Mouse (Mus musculus) kidney, adult 18-20 months (tissue): Measurements from ENCODE around the gene Btnl1.

ENCODE experiments used
- DNase-seq: peaks from one replicate; pipeline ENCODE4 v3.0.0; 2021

Btnl1 gene

GRCm38 (mm10) chr17:34386656-34387055 is 9.7 kb downstream of the Btnl1 start:
- DNase-seq = no peak

DNA sequence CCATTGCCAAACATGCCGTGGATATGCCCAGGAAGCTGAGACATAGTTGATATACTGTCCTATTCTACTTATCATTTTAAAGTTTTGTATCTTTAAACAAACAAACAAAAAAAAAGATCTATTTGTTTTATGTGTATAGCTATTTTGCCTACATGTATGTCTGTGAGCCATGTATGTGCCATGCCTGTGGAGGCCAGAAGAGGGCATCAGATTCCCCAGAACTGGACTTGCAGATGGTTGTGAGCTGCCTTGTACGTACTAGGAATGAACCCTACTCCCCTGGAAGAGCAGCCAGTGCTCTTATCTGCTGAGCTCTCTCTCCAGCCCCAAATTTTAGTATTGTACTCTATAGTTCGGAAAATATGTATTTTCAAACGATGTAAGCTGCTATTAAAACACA is 11.6 kb downstream of the Btnl1 start:
- DNase-seq = peak; percentile 63

- DNase-seq = no peak
Observed at GRCm38 (mm10) chr17:34391507-34391906, 14.6 kb downstream of the Btnl1 start.

DNA sequence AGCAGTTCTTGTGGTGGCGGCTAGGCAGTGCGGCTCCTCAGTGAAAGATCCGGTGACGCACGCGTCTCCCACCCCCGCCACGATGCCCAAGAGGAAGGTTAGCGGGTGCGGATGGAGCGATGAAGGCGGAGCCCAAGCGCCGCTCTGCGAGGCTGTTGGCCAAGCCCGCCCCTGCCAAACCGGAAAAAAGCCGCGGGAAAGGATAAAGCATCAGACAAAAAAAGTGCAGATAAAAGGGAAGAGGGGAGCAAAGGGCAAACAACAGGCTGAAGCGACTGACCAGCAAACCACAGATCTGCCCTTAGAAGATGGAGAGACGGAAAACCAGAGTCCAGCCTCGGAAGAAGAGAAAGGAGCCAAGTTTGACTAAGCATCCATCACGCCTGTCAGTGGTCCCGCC is 15.4 kb downstream of the Btnl1 start:
- DNase-seq = peak; percentile 29

DNA sequence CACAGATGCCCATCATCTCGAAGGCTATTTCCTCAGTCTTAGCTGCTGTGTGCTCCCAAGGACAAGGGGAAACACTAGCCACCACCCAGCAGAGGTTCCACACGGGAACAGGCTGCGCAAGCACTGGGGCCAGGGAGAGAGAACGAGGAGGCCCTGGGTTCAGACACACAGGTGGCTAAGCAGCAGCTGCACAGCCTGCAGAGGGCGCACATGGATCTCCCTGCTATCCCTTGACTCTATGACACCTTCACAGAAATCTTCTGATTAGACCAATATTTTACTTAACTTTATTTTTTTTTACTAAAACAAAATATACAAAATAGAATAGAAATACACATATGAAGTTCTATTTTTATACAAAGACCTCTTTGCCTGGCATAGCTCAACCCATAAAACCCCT is 20.4 kb downstream of the Btnl1 start:
- no peak for DNase-seq

- DNase-seq = no peak
Observed at GRCm38 (mm10) chr17:34398058-34398710, 21.3 kb downstream of the Btnl1 start.

GRCm38 (mm10) chr17:34398711-34399393 is 21.9 kb downstream of the Btnl1 start, which contains the start of gene BC051142:
Gene BC051142, plus strand, starts transcription at chr17:34398820.
- DNase-seq = peak; percentile 82

DNA sequence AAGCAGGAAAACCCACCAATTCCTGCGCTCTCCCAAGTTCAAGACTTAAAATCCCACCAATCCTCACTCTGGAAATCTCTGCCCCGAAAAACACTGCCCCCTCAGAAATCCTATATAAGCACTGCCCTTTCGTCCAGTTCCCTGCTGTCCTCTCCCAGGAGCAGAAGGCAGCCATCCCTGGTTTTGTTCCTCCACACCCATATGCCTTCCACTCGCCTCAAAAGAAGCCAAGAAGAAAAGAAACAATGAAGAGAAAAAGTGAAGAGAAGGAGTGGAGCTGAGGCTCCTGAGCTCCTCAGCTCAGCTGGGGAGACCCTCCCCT is 22.4 kb downstream of the Btnl1 start:
- no peak for DNase-seq

GRCm38 (mm10) chr17:34411117-34411516 is 34.2 kb downstream of the Btnl1 start:
- peak; percentile 64 for DNase-seq

- no peak for DNase-seq
Observed at GRCm38 (mm10) chr17:34420014-34420413, 43.1 kb downstream of the Btnl1 start.

DNA sequence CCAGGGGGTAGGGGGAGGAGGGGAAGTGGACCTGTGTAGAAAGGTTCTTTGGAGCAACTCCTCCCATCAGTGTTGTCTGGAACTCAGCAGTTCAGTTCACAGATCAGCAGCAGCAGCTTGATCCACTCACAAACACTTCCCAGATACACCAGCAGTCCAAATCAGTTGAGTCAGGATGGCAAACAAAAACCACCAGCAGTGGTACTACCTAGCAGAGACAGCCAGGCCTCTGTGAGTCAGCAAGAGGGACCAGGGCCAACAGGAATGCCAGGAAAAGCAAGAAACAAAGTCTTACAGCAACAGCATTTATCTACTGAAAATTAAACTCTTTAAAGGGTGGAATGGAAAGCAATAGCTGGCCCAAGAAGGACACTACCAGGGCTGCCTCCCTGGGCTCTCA is 50.7 kb downstream of the Btnl1 start:
- DNase-seq = no peak
